Mouse (Mus musculus) liver, postnatal 0 days (tissue): ENCODE data around the gene Spdl1. TPM values are rescaled to one million over a fixed set of nuclear protein-coding genes. Genes with fewer than 3 reads are reported as not detected.

Experiments
- ATAC-seq: fragments of 200-750 bp; cut with Nextera tagmentation; 2 replicates; pipeline ENCODE4 v1.8.0; 2017; ENCODE audit warnings: mild to moderate bottlenecking, moderate library complexity
- DNase-seq: peaks from one replicate; pipeline ENCODE4 v3.0.0-alpha.2; 2016
- H3K27ac ChIP-seq: fragments of 300-500 bp; sonication (generic); 2 replicates; pipeline ENCODE4 v1.5.1; 2014; ENCODE audit warnings: antibody characterized with exemption, moderate library complexity, mild to moderate bottlenecking, low read depth
- H3K27me3 ChIP-seq: fragments of 300-500 bp; sonication (generic); 2 replicates; pipeline ENCODE4 v1.6.1; 2014; ENCODE audit warnings: low read length, control low read depth, mixed read lengths; ENCODE audit not compliant: insufficient read depth
- H3K36me3 ChIP-seq: fragments of 300-500 bp; sonication (generic); replicated peaks from 2 replicates; pipeline ENCODE4 v1.6.1; 2014; ENCODE audit warnings: mild to moderate bottlenecking, control low read depth, low read length, moderate library complexity, mixed read lengths; ENCODE audit not compliant: insufficient read depth
- H3K4me1 ChIP-seq: fragments of 300-500 bp; sonication (generic); 2 replicates; pipeline ENCODE4 v1.6.1; 2014; ENCODE audit warnings: antibody characterized with exemption, mild to moderate bottlenecking, control low read depth; ENCODE audit not compliant: insufficient read depth
- H3K4me2 ChIP-seq: fragments of 300-500 bp; sonication (generic); 2 replicates; pipeline ENCODE4 v1.6.1; 2014; ENCODE audit warnings: low read depth, mild to moderate bottlenecking, low read length, moderate library complexity, mixed read lengths
- H3K4me3 ChIP-seq: fragments of 300-500 bp; sonication (generic); 2 replicates; pipeline ENCODE4 v1.5.1; 2014; ENCODE audit warnings: low read depth, low read length
- H3K9ac ChIP-seq: fragments of 300-500 bp; sonication (generic); replicated peaks from 2 replicates; pipeline ENCODE4 v1.6.1; 2014; ENCODE audit warnings: mild to moderate bottlenecking, moderate library complexity
- H3K9me3 ChIP-seq: fragments of 300-500 bp; sonication (generic); 2 replicates; pipeline ENCODE4 v1.6.1; 2016; ENCODE audit warnings: mild to moderate bottlenecking, control low read depth, low read length, mixed read lengths
- CTCF ChIP-seq: sonication (generic); IDR thresholded peaks from 2 replicates; pipeline ENCODE4 v1.5.1; 2016; ENCODE audit warnings: antibody characterized with exemption, low read depth
- EP300 ChIP-seq: IDR thresholded peaks from 2 replicates; pipeline ENCODE4 v1.6.1; 2016; ENCODE audit warnings: antibody characterized with exemption, low read depth, mild to moderate bottlenecking
- WGBS: fragments of 180-500 bp; shearing (Covaris S2); extraction: QIAGEN DNeasy Blood & Tissue Kit; methylation state at CpG from one replicate; pipeline ENCODE4 v1.1.7; 2014; ENCODE audit not compliant: insufficient replicate concordance; 5-methylcytosine and 5-hydroxymethylcytosine counted together
- polyA plus RNA-seq: library from polyadenylated mRNA; unstranded; fragments of >200 nt; fragmentation: Nextera tagmentation; extraction: Ambion mirVana; gene quantifications from 2 replicates; pipeline ENCODE4 v1.2.1, GENCODE M21; 2015

Spdl1 gene
- polyA plus RNA-seq, 1 experiment from 2014 or later, result 4.6 TPM

DNA sequence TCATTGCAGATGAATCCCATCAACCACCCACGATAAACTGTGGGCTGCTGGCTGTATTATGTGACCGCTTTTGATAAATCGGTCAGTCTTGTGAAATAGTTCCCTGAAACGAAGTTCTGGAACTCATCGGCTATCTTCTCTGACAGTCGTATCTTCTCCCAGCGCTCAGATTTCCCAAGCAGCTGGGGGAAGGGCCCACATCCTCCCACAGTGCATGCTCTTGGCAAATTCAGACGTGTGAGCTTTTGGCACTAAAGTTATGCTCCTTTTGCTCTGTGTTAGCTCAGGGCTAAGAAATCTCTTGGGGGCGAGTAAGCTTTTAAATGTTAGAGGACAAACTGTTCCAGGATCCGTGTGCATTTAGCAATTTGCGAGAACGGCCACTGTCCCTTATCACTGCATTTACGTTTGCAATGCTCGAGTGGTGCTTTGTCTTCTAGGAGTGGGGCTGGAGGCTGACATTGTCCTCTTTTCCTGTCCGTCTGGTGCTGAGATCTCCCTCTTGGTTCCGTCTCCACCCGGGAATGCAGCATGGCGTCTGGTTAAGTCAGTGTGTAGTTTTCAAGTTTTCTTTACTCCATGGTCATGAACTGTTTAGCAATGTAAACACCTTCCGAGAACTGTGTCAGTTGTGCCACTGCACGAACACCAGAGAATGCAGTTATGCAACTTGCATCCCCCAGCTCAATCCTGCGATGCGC lies 12.3 kb upstream of the Spdl1 start:
- no peak overlapping the region for H3K9ac ChIP-seq
- H3K4me2 ChIP-seq, result peak overlapping the region; percentile 52
- no peaks in the 10 kb centered on the region for H3K27me3 ChIP-seq
- no peaks in the 10 kb centered on the region for H3K36me3 ChIP-seq
- ATAC-seq (peak; percentile 19; the same call in 1 of the 2 replicates), DNase-seq (no peak)
- H3K4me3 ChIP-seq, result 0 out of 2 replicates have a peak overlapping the region, but pooled peaks have one; percentile 10
- peak overlapping the region; percentile 51; the same call in 1 of the 2 replicates for H3K27ac ChIP-seq
- 39% methylated on average over 22 of the region's 22 CpGs for WGBS
- H3K4me1 ChIP-seq, result peaks cover 4% of the 10 kb centered on the region; the same call in 1 of the 2 replicates
- TF ChIP-seq CTCF, result no peak
- peak; percentile 39; the same call in 1 of the 2 replicates for TF ChIP-seq EP300
- H3K9me3 ChIP-seq, result no peaks in the 10 kb centered on the region

DNA sequence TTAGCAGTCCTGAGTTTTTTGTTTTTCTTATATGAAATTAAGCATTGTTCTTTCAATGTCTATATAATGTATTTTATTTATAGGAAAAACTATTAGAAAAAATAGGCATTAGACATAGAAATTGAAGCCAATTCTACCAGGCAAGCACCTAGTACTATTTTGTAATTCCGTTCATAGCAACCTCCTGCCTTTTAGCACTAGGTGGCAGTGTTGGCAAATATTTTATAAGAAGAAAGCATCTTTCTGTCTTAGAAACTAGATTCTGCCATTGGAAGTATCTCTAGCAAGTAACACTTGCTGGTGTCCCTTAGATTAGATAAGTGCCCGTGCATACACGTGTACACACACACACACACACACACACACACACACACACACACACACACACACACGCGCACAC lies 10.1 kb upstream of the Spdl1 start:
- Histone ChIP-seq H3K9me3 (no peaks in the 10 kb centered on the region), H3K4me1 (peaks cover 4% of the 10 kb centered on the region; the same call in 1 of the 2 replicates), H3K36me3 (no peaks in the 10 kb centered on the region), H3K4me3 (no peak overlapping the region), H3K27me3 (no peaks in the 10 kb centered on the region), H3K27ac (no peak overlapping the region), H3K9ac (no peak overlapping the region), H3K4me2 (no peak overlapping the region)
- ATAC-seq (no peak), DNase-seq (no peak)
- WGBS, result 39% methylated on average over 5 of the region's 5 CpGs
- TF ChIP-seq CTCF, result peak; percentile 62
- TF ChIP-seq EP300, result no peak

DNA sequence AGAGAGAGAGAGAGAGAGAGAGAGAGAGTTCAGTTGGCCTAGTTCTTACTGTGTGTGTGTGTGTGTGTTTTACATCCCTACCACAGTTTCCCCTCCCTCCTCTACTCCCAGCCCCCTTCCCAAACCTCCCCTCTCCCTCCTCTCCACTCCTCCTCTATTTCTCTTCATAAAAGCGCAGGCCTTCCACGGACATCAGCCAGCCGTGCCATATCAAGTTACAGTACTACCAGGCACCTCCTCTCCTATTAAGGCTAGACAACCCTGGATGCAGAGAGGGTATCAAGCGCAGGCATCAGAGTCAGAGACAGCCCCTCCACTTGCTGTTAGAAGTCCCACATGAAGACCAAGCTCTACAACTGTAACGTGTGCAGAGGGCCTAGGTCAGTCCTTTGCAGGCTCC lies 6.8 kb upstream of the Spdl1 start:
- H3K36me3 ChIP-seq, result no peaks in the 10 kb centered on the region
- no peak for DNase-seq
- H3K4me1 ChIP-seq, result no peaks in the 10 kb centered on the region

DNA sequence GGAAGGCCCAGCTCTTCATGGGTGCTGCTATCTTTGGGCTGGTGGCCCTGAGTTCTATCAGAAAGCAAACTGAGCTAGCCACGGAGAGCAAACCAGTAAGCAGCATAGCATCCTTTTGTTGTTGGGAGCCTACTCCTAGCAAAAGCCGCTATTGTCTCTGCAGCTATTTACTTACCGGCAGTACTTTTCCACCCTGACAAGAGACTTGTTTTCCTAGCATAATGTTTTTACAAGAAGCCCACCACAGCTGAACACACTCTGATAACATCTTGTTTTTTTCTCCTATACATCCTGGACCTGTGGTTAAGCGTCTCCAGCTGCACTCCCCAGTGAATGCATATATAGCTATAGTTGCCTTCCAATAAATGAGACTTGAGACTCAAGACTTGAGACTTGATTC lies 5.6 kb upstream of the Spdl1 start:
- Histone ChIP-seq H3K27me3 (no peaks in the 10 kb centered on the region), H3K9me3 (no peaks in the 10 kb centered on the region), H3K4me1 (0 out of 2 replicates have a peak, but pooled peaks cover 3% of the 10 kb centered on the region), H3K4me2 (no peak overlapping the region), H3K9ac (no peak overlapping the region), H3K27ac (no peak overlapping the region), H3K36me3 (no peaks in the 10 kb centered on the region), H3K4me3 (no peak overlapping the region)
- TF ChIP-seq EP300, result no peak
- no peak for TF ChIP-seq CTCF
- WGBS, result 27% methylated on average over 4 of the region's 4 CpGs
- no peak for ATAC-seq
- DNase-seq, result no peak

More for the DNA sequence above, 6.8 kb upstream of the Spdl1 start:
- no peak for ATAC-seq
- WGBS, result 53% methylated on average over 5 of the region's 5 CpGs
- no peaks in the 10 kb centered on the region for H3K9me3 ChIP-seq
- no peak overlapping the region for H3K4me2 ChIP-seq
- no peaks in the 10 kb centered on the region for H3K27me3 ChIP-seq
- H3K4me3 ChIP-seq, result no peak overlapping the region
- H3K27ac ChIP-seq, result no peak overlapping the region
- TF ChIP-seq EP300, result no peak
- no peak for TF ChIP-seq CTCF
- H3K9ac ChIP-seq, result no peak overlapping the region

DNA sequence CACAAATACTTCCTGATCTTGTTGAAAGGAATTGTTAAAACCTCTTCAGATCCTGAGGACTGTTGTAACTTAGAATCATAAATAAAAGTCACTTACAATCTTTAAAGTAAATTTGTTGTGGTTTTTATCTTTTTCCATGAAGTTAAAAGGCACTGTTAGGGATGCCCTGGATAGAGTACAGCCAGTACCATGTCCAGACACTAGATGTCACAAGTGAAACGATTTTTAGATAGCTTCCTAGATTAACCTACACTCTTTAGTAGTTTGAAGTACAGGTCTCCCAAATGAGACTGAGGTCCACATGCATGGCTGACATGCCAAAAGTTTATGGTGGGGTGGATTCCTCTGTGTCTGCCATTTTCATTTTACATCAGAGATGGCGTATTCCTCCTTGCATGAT lies 2.8 kb upstream of the Spdl1 start:
- no peak overlapping the region for H3K4me2 ChIP-seq
- no peak overlapping the region for H3K9ac ChIP-seq
- H3K36me3 ChIP-seq, result no peaks in the 10 kb centered on the region
- no peak overlapping the region for H3K4me3 ChIP-seq
- peaks cover 8% of the 10 kb centered on the region; the same call in 1 of the 2 replicates for H3K4me1 ChIP-seq
- H3K27me3 ChIP-seq, result no peaks in the 10 kb centered on the region
- DNase-seq (no peak), ATAC-seq (no peak)
- no peak for TF ChIP-seq EP300
- peak; percentile 38 for TF ChIP-seq CTCF
- H3K27ac ChIP-seq, result no peak overlapping the region
- 46% methylated on average over 2 of the region's 2 CpGs for WGBS
- no peaks in the 10 kb centered on the region for H3K9me3 ChIP-seq

DNA sequence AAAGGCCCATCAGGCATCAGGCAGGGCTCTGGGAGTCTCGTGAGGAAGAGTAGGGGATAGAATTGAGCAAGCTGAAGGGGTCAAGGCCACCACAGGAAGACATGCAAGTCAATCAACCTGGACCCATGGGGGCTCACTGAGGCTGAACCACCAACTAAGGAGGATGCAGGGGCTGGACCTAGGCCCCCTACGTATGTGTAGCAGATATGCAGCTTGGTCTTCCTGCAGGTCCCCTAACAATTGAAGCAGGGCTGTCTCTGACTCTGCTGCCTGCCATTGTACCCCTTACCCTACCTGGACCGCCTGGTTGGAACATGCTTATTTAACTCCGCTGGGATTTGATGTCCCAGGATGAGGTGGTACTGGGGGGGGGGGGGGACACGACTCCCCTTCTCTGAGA lies 763 bp downstream of the Spdl1 start:
- Histone ChIP-seq H3K36me3 (peaks cover 15% of the 10 kb centered on the region), H3K9me3 (no peaks in the 10 kb centered on the region), H3K27ac (no peak overlapping the region), H3K4me1 (peaks cover 8% of the 10 kb centered on the region; the same call in 1 of the 2 replicates), H3K9ac (peak overlapping the region; percentile 85), H3K4me2 (peak overlapping the region; percentile 92), H3K4me3 (peak overlapping the region; percentile 81), H3K27me3 (no peaks in the 10 kb centered on the region)
- no peak for TF ChIP-seq EP300
- TF ChIP-seq CTCF, result no peak
- ATAC-seq, result no peak
- no peak for DNase-seq
- 5% methylated on average over 4 of the region's 5 CpGs for WGBS
